Mouse (Mus musculus): Measurements from ENCODE around the gene Ilvbl. TPM values are rescaled to one million over a fixed set of nuclear protein-coding genes. Genes with fewer than 3 reads are reported as not detected.

The Ilvbl gene
- polyA plus RNA-seq, 2 experiments, result 45.8 to 52.5 TPM

- WGBS, result 14% methylated on average over 13 of the region's 13 CpGs
Observed at GRCm38 (mm10) chr10:78575105-78575632, 1.0 kb downstream of the Ilvbl start.

DNA sequence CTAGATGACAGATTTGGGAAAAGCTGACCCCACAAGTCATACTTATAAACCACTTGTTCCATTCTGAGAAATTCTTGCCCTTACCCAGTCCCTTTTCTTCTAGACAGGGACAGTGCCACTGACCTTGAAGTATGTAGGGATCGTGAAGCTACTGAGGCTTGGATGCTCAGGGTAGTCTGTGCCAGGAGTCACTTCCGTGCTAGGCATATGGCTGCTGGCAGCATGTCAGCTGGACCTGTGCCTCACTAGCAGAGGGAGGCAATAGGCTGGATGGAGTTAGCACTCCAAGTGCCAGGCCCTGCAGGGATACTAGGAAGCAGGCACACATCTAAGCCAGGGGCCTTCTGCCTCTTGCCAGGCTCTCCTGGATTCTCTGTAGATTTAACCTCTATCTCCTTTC is 1.5 kb downstream of the Ilvbl start:
- no peak for DNase-seq (ENCODE audit: low spot score)
- no peak overlapping the region for H3K27ac ChIP-seq (replicated peaks; ENCODE audit: low read depth, low read length)
- TF ChIP-seq POLR2A (IDR thresholded peaks at IDR 0.05; ENCODE audit: borderline replicate concordance, extremely low read depth, insufficient read depth, insufficient read length), result no peak

More at GRCm38 (mm10) chr10:78575105-78575632, 1.0 kb downstream of the Ilvbl start:
- Histone ChIP-seq H3K27ac (replicated peaks; ENCODE audit: low read depth, low read length) (peak overlapping the region; percentile 84), H3K27me3 (ENCODE audit: control insufficient read depth, insufficient read depth, low read length) (no peaks in the 10 kb centered on the region), H3K9me3 (ENCODE audit: control insufficient read depth, low read length) (no peaks in the 10 kb centered on the region), H3K4me1 (ENCODE audit: control insufficient read depth, insufficient read depth, low read length) (peaks cover 12% of the 10 kb centered on the region), H3K4me2 (replicated peaks; ENCODE audit: low read depth, low read length, severe bottlenecking) (peak overlapping the region; percentile 67), H3K4me3 (replicated peaks; ENCODE audit: low read length) (peak overlapping the region; percentile 53), H3K36me3 (ENCODE audit: control insufficient read depth, insufficient read depth, low read length) (peaks cover 30% of the 10 kb centered on the region), H3K9ac (ENCODE audit: low read depth, low read length, severe bottlenecking) (peak overlapping the region; percentile 70)
- no peak for TF ChIP-seq POLR2A (IDR thresholded peaks at IDR 0.05; ENCODE audit: borderline replicate concordance, extremely low read depth, insufficient read depth, insufficient read length)
- DNase-seq (ENCODE audit: low spot score) (no peak), ATAC-seq (ENCODE audit: low FRiP score, low read depth) (peak; percentile 17)

DNA sequence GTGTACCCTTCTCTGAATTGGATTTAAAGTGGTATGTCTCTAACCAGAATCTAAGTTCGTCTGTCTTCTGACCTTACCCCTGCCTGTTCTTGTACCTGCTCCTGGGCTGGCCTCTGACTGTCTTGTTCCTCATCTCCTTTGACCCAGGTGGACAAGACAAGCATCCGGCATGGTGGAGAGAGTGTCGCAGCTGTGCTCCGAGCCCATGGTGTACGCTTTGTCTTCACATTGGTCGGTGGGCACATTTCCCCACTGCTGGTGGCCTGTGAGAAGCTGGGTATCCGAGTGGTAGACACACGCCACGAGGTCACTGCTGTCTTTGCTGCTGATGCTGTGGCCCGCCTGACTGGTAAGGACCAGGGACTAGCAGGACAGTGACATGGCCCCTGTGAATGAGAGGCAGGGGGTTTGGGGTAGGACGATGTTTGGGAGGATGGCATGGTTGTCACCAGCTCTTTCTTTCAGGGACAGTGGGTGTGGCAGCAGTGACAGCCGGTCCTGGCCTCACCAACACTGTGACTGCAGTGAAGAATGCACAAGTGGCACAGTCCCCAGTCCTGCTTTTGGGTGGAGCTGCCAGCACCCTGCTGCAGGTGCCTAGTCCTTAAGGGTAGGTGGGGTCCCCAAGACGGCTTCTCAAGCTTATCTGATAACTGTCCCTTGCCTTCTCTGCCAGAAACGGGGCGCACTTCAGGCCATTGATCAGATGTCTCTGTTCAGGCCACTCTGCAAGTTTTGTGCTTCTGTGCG is 2.5 kb downstream of the Ilvbl start:
- H3K4me3 ChIP-seq (replicated peaks; ENCODE audit: low read length), result no peak overlapping the region
- DNase-seq (ENCODE audit: low spot score) (no peak), ATAC-seq (ENCODE audit: low FRiP score, low read depth) (no peak)
- no peak overlapping the region for H3K9ac ChIP-seq (ENCODE audit: low read depth, low read length, severe bottlenecking)
- H3K27me3 ChIP-seq (ENCODE audit: control insufficient read depth, insufficient read depth, low read length), result no peaks in the 10 kb centered on the region
- H3K4me2 ChIP-seq (replicated peaks; ENCODE audit: low read depth, low read length, severe bottlenecking), result no peak overlapping the region
- WGBS, result 96% methylated on average over 16 of the region's 16 CpGs
- TF ChIP-seq POLR2A (IDR thresholded peaks at IDR 0.05; ENCODE audit: borderline replicate concordance, extremely low read depth, insufficient read depth, insufficient read length), result no peak
- H3K4me1 ChIP-seq (ENCODE audit: control insufficient read depth, insufficient read depth, low read length), result peaks cover 4% of the 10 kb centered on the region; the same call in 1 of the 2 replicates
- no peaks in the 10 kb centered on the region for H3K9me3 ChIP-seq (ENCODE audit: control insufficient read depth, low read length)
- H3K36me3 ChIP-seq (ENCODE audit: control insufficient read depth, insufficient read depth, low read length), result peaks cover 36% of the 10 kb centered on the region
- no peak overlapping the region for H3K27ac ChIP-seq (replicated peaks; ENCODE audit: low read depth, low read length)

More for the DNA sequence above, 1.5 kb downstream of the Ilvbl start:
- H3K4me1 ChIP-seq (ENCODE audit: control insufficient read depth, insufficient read depth, low read length), result peaks cover 12% of the 10 kb centered on the region
- H3K9ac ChIP-seq (ENCODE audit: low read depth, low read length, severe bottlenecking), result no peak overlapping the region
- H3K4me2 ChIP-seq (replicated peaks; ENCODE audit: low read depth, low read length, severe bottlenecking), result peak overlapping the region; percentile 67
- peaks cover 34% of the 10 kb centered on the region for H3K36me3 ChIP-seq (ENCODE audit: control insufficient read depth, insufficient read depth, low read length)
- no peak for ATAC-seq (ENCODE audit: low FRiP score, low read depth)
- peak overlapping the region; percentile 53 for H3K4me3 ChIP-seq (replicated peaks; ENCODE audit: low read length)
- WGBS, result 63% methylated on average over 2 of the region's 2 CpGs
- H3K27me3 ChIP-seq (ENCODE audit: control insufficient read depth, insufficient read depth, low read length), result no peaks in the 10 kb centered on the region
- H3K9me3 ChIP-seq (ENCODE audit: control insufficient read depth, low read length), result no peaks in the 10 kb centered on the region

- no peaks in the 10 kb centered on the region for H3K9me3 ChIP-seq (ENCODE audit: control insufficient read depth, low read length)
- peaks cover 3% of the 10 kb centered on the region; the same call in 1 of the 2 replicates for H3K4me1 ChIP-seq (ENCODE audit: control insufficient read depth, insufficient read depth, low read length)
- TF ChIP-seq POLR2A (IDR thresholded peaks at IDR 0.05; ENCODE audit: borderline replicate concordance, extremely low read depth, insufficient read depth, insufficient read length), result no peak
- ATAC-seq (ENCODE audit: low FRiP score, low read depth) (no peak), DNase-seq (ENCODE audit: low spot score) (no peak)
- H3K36me3 ChIP-seq (ENCODE audit: control insufficient read depth, insufficient read depth, low read length), result peaks cover 43% of the 10 kb centered on the region
- H3K4me2 ChIP-seq (replicated peaks; ENCODE audit: low read depth, low read length, severe bottlenecking), result no peak overlapping the region
- WGBS, result 63% methylated on average over 3 of the region's 3 CpGs
- no peak overlapping the region for H3K27ac ChIP-seq (replicated peaks; ENCODE audit: low read depth, low read length)
- no peak overlapping the region for H3K4me3 ChIP-seq (replicated peaks; ENCODE audit: low read length)
- H3K9ac ChIP-seq (ENCODE audit: low read depth, low read length, severe bottlenecking), result no peak overlapping the region
- no peaks in the 10 kb centered on the region for H3K27me3 ChIP-seq (ENCODE audit: control insufficient read depth, insufficient read depth, low read length)
Observed at GRCm38 (mm10) chr10:78578204-78578603, 4.1 kb downstream of the Ilvbl start.

DNA sequence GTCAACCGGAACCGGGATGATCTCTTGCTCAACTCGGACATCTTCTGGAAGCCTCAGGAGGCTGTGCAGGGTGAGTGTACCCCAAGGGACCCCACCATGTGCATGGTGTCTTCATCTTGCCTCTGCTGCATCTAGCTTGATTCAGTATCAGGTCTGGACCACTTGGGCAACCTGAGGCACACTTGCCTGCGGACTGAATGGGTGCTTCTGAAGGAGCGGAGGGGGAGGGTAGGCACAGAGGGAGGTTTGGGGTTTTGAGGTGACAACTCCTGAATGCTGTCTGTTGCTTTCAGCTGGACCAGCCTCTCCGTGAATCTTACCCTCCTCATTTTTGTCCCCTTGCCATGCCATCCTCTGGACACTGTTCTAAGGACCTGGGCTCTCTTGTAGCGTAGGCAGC is 7.0 kb downstream of the Ilvbl start:
- no peaks in the 10 kb centered on the region for H3K27me3 ChIP-seq (ENCODE audit: control insufficient read depth, insufficient read depth, low read length)
- ATAC-seq (ENCODE audit: low FRiP score, low read depth) (no peak), DNase-seq (ENCODE audit: low spot score) (no peak)
- TF ChIP-seq POLR2A (IDR thresholded peaks at IDR 0.05; ENCODE audit: borderline replicate concordance, extremely low read depth, insufficient read depth, insufficient read length), result no peak
- no peak overlapping the region for H3K4me3 ChIP-seq (replicated peaks; ENCODE audit: low read length)
- H3K9me3 ChIP-seq (ENCODE audit: control insufficient read depth, low read length), result no peaks in the 10 kb centered on the region
- H3K4me1 ChIP-seq (ENCODE audit: control insufficient read depth, insufficient read depth, low read length), result no peaks in the 10 kb centered on the region
- H3K4me2 ChIP-seq (replicated peaks; ENCODE audit: low read depth, low read length, severe bottlenecking), result no peak overlapping the region
- H3K27ac ChIP-seq (replicated peaks; ENCODE audit: low read depth, low read length), result no peak overlapping the region
- 95% methylated on average over 7 of the region's 7 CpGs for WGBS
- peaks cover 72% of the 10 kb centered on the region for H3K36me3 ChIP-seq (ENCODE audit: control insufficient read depth, insufficient read depth, low read length)
- H3K9ac ChIP-seq (ENCODE audit: low read depth, low read length, severe bottlenecking), result no peak overlapping the region
